Mouse (Mus musculus) neutrophil, adult 59 days (primary cell): Measurements from ENCODE around the gene Gm17521. TPM values are rescaled to one million over a fixed set of nuclear protein-coding genes. Genes with fewer than 3 reads are reported as not detected.

Source experiments
- total RNA-seq, 2 experiments: library from RNA; stranded (reverse); gene quantifications; 1 replicate in 1 of 2; 2 replicates in 1 of 2; pipeline ENCODE4 v1.2.4; 2023

Gm17521 gene
- not detected for total RNA-seq

GRCm38 (mm10) chrX:123029569-123029968 lies at the start of gene Gm17521:
Gm17521 (minus strand) TSS chrX:123029669.

Other genes with a start within 250 kb of the Gm17521 start
- 1 to 10 TPM; 1.8 to 1.9 TPM for gene Cldn34c1, start 73.8 kb upstream of the Gm17521 start, total RNA-seq
- gene Srsx, start 192.8 kb upstream of the Gm17521 start, total RNA-seq: not detected
- not detected for gene Gm17577, start 217.2 kb upstream of the Gm17521 start, total RNA-seq